Mouse (Mus musculus) neural tube, embryonic 10.5 days (tissue): ENCODE measurements around the gene Col11a2.
"Not testable (repeated sequence)": the region's sequence is repeated elsewhere in the genome, so short reads cannot be mapped to it uniquely, and the experiment has no call there.

Experiments used
- DNase-seq: peaks from one replicate; pipeline ENCODE4 v3.0.0-alpha.2; 2017; ENCODE audit warnings: low spot score; ENCODE audit errors: extremely low spot score

Gene Col11a2

DNA sequence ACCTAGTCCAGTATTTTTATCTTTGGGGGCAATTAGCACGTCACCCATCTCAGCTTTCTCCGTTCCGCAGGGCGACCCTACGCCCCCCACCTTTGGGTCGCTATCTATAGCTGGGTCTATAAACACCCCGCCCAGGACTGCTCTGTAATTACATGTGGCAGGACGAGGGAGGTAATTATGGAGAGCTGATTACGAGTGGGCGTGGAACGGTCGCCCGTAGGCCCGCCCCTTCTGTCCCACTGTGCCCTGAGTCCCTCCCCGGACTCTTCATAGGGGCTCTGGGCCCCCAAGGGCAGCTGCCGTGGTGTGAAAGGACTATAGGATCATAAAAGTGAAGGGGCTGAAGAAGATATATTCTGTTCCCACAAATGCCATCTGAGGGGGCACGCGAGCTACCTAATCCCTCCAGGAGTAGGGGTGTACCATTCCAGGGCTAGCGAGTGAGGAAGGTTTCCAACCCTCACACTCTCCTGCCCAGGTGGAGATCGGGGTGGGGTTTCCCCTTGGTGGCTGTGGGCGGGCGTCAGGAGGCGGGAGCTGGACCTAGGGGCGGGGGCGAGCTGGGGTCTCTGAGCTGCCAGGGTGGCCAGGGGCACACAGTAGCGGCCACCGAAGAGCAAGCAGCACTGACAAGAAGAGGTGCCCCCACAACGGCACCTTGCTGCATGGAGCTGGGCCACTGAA is at the start of gene Col11a2:
Gene Col11a2 (plus strand): TSS at position 560 of the 684 bp plus-strand sequence.
- DNase-seq: no peak

GRCm38 (mm10) chr17:33991788-33992664 is 47.2 kb upstream of the Col11a2 start:
- peak; percentile 61 for DNase-seq

- no peak for DNase-seq
Measured at GRCm38 (mm10) chr17:33994959-33995358, 44.3 kb upstream of the Col11a2 start.

DNA sequence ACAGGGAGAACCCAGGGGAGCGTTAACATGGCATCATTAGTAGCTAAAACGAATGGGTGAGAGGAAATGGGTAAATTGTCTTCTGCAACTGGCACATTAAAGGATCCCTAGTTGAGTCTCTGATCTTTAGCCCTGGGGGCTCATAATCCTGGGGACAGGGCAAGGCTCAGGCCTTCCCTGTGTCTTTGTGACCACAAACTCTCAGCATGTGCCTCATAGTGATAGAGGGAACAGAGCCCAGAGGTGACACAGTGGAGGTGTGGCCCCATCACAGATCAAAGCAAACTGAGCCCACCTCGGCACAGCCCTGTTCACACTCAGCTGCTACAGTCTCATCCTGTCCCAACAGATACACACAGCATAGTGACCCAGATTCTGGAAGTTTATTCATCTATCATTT is 43.6 kb upstream of the Col11a2 start:
- no peak for DNase-seq

GRCm38 (mm10) chr17:33997025-33997424 is 42.2 kb upstream of the Col11a2 start:
- DNase-seq: not testable (repeated sequence)

GRCm38 (mm10) chr17:33998697-33999096 is 40.5 kb upstream of the Col11a2 start:
- DNase-seq: not testable (repeated sequence)

GRCm38 (mm10) chr17:33999341-34000149 is 39.7 kb upstream of the Col11a2 start:
- peak; percentile 59 for DNase-seq

DNA sequence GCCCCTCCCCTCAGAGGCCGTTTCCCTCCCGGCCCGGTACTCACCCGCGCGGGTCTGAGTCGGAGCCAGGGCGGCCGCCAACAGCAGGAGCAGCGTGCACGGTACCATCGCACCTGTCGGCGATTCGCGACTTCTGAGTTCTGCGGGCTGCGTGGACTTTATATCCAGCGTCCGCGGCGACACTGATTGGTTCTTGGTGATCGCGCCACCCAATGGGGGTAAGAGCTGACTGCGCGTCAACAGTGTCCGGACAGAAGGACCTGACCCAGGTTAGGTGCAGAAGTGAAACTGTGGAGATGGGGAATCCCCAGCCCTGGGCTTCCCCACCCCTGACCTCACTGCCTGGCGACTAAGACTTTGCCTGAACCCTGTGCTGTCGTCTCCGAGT is 39.1 kb upstream of the Col11a2 start, which contains the start of gene H2-K1:
Gene H2-K1 (minus strand): TSS at position 198 of the 388 bp plus-strand sequence.
- DNase-seq: no peak

GRCm38 (mm10) chr17:34000796-34001195 is 38.4 kb upstream of the Col11a2 start:
- DNase-seq: not testable (repeated sequence)

GRCm38 (mm10) chr17:34003426-34003825 is 35.8 kb upstream of the Col11a2 start:
- DNase-seq: peak; percentile 76

GRCm38 (mm10) chr17:34006570-34006969 is 32.7 kb upstream of the Col11a2 start:
- no peak for DNase-seq

- no peak for DNase-seq
Measured at GRCm38 (mm10) chr17:34010156-34010555, 29.1 kb upstream of the Col11a2 start.

DNA sequence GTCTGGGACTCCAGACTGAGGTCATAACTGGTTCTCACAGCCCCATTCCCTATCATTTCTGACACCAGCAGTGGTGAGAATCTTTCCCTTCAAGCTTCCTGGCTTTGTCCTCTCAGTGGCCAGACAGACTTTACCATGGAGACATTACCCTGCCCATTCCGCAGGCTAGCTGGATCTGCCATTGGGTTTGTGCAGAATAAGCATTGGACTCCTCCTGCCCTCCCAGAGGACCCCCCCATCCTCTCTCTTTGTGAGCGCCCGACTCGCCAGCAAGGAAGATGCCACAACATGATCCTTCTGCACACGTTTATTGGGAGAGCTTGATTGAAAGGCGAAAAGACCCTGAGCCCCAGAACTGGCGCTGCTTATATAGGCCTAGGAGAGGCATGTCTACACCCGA is 25.8 kb upstream of the Col11a2 start:
- DNase-seq: no peak

DNA sequence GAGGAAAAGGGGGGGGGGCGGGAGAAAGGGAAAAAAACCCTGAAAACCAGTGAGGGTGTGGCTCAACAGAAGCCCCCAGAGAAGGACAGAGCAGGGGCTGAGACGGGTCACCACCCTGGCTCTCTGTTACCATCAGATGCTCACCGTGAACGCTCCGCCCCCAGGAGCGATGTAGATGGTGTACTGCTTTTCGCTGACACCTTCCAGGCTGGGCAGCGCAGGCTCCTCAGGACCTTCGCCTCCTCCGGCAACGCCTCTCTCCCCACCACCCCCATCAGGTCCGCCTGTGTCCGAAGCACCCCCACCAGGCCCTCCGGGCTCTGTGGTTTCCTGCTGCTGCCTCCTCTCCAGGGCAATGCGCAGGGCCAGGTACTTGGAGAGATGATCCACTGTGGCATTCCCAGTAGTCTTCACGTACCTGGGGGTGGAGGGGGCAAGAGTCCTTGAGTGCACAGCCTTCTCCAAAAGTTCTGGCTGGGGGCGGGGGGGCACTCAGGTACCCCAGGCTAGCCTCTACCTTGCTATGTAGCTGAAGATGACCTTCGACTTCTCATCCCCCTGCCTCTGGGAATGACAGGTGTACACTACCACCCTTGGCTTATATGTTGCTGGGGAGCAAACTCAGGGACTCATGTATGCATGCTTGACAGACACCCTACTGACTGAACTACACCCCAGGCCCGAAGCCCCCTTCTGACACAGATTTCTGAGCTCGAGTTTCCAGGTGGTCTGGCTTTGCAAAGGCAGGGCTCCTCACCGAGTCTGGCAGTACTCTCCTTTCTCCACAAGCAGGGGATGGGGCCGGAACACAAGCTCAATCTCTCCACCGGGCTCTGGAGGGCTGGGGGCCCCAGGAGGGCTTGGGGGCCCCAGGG is 17.5 kb upstream of the Col11a2 start:
- no peak for DNase-seq

DNA sequence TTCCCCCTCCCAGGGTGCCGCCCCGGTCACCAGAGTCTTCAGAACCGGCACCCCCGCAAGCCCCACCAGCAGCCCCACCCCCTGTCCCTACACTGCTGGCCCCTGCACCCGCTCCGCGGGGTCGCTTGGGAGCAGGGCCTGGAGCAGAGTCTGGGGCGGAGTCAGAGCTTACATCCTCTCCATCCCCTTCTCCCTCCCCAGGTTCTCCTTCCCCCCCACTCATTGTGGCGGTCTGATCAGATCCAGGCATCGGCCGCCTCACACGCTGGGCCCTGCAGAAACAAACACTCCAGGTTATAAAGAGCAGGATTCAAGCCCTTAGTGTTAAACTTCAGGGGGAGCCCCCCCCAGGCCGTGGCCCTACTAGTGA is 16.8 kb upstream of the Col11a2 start:
- DNase-seq: no peak

DNA sequence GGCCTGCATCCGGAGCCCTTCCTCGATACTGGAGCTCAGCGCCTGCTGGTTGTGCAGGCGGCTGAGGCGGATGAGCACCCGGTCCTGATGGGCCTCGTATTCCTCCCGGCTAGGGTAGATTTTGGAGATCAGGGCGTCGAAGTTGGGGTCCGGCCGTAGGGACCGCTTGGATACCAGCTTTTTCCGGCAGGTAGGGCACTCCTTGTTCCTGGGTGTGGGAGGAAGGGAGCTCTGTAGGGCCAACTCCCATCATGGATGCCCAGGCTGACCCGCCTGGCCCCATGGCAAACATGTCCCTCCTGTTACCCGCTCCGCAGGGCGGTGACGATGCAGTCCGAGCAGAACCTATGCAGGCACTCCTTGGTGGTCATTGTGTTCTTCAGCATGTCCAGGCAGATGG is 16.2 kb upstream of the Col11a2 start:
- DNase-seq: no peak

GRCm38 (mm10) chr17:34023678-34024077 is 15.6 kb upstream of the Col11a2 start:
- DNase-seq: no peak

DNA sequence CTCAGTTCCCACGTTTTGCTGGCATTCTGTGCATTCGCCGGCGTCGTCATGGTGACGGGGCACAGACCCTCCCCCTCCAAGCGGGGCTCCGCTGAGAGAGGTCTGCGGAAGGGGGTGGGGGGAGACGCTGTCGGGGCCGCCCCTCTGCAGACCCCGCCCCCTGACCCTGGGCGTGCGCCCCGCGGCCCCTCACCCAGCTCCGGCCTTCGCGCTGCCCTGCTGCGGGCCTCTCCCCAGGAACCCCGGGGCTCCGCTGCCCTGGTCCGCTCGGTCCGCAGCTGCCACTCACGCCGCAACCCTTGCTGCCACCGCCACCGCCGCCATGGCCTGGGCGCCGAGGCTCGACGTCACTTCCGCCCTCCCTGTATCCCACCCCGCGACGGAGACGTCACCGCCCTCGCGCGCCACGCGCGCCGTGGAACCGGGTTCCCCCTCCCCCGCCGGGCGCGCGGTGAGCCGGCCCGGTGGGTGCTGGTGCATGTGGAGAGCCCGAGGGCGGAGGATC is 14.9 kb upstream of the Col11a2 start, which contains the start of gene Ring1:
Gene Ring1 (minus strand): TSS at position 364 of the 505 bp plus-strand sequence.
- peak; percentile 95 for DNase-seq

DNA sequence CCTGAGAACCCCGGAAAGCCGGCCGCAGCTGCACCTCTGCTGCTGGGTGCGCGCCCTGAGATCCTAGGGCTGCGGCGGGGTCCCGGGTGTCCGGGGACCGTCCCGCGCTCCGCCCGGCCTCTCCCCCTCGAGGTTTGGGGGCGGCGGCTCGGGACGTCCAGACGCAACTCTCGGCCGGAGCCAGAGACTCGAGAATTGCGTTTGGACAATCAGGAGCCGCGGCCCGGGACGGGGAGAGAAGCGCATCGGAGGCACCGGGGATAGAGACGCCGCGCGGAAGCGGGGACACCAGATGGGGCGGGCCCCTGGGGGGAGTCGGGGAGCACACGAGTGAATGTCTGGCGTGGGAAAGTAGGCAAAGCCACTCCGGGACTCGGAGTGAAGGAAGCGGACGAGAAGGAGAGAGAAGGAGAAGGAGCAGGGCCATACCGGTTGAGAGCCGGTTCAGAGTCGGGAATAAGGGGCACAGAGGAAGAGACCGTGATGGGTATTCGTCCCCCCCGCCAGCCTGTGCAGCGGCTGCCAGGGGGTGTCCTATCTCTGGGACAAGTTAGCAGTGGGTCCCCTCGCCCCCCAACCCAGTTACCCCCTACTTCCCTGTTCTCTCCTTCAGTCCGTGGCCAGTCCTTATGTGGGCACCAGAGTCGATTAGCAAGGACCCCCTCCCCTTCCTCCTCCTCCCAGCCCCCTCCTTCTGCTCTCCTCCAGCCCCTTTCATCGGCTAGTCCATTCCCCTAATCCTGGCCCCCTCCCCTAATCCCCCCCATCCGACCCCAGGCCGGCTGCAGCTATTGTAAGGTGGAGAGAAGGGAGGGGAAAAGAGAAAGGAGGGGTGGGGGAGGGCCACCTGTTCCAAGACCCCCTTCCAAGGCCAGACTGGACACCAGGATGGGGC is 14.1 kb upstream of the Col11a2 start:
- peak; percentile 78 for DNase-seq
